Mouse (Mus musculus): ENCODE measurements around the gene Gm20388. TPM values are rescaled to one million over a fixed set of nuclear protein-coding genes. Genes with fewer than 3 reads are reported as not detected.

Gm20388 gene
- polyA plus RNA-seq, 1 experiment: 10.6 TPM

- Histone ChIP-seq H3K4me1 (ENCODE audit: control insufficient read depth, insufficient read depth, low read length) (peaks cover 4% of the 10 kb centered on the region), H3K27ac (ENCODE audit: control insufficient read depth, insufficient read depth, low read depth, low read length, poor library complexity) (no peak overlapping the region; the same call in 1 of the 2 replicates), H3K4me3 (replicated peaks; ENCODE audit: control insufficient read depth, low read depth, low read length) (no peak overlapping the region)
- no peak; the same call in 1 of the 2 replicates for TF ChIP-seq POLR2A (IDR thresholded peaks at IDR 0.05; ENCODE audit: borderline replicate concordance, control insufficient read depth, low read depth, low read length)
- WGBS: 1% methylated on average over 49 of the region's 49 CpGs
Observed at GRCm38 (mm10) chr8:120276051-120276890, 365.6 kb downstream of the Gm20388 start.

GRCm38 (mm10) chr8:120276891-120277426 is 366.3 kb downstream of the Gm20388 start:
- H3K4me1 ChIP-seq (ENCODE audit: control insufficient read depth, insufficient read depth, low read length): peaks cover 4% of the 10 kb centered on the region
- peak overlapping the region; percentile 0 for H3K4me3 ChIP-seq (replicated peaks; ENCODE audit: control insufficient read depth, low read depth, low read length)
- 4% methylated on average over 16 of the region's 16 CpGs for WGBS
- peak; percentile 25; the same call in 1 of the 2 replicates for TF ChIP-seq CTCF (IDR thresholded peaks at IDR 0.05; ENCODE audit: control insufficient read depth, insufficient read depth, low read length)
- no peak for TF ChIP-seq POLR2A (IDR thresholded peaks at IDR 0.05; ENCODE audit: borderline replicate concordance, control insufficient read depth, low read depth, low read length)
- no peak overlapping the region for H3K27ac ChIP-seq (ENCODE audit: control insufficient read depth, insufficient read depth, low read depth, low read length, poor library complexity)

DNA sequence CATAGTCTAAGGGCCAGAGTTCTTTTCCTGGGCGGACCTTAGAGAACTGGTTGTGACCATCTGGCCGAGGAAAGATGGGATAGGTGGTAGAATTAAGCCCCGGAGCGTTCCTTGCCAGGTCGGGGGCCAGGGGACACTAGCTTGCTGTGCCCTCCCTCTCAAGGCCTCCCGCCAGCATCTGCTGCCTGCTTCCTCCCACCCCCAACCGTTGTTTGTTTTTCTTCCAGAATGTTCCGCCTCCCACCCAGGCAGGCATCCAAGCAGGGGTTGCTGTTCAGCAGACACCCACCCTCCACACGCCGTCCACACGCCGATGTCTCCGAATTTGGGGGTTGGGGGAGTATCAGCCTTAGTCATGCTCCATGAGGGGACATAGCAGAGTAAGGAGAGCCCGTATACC is 367.4 kb downstream of the Gm20388 start:
- H3K4me1 ChIP-seq (ENCODE audit: control insufficient read depth, insufficient read depth, low read length): peaks cover 4% of the 10 kb centered on the region
- no peak overlapping the region for H3K4me3 ChIP-seq (replicated peaks; ENCODE audit: control insufficient read depth, low read depth, low read length)
- WGBS: 75% methylated on average over 14 of the region's 14 CpGs
- no peak for TF ChIP-seq POLR2A (IDR thresholded peaks at IDR 0.05; ENCODE audit: borderline replicate concordance, control insufficient read depth, low read depth, low read length)
- no peak for TF ChIP-seq CTCF (IDR thresholded peaks at IDR 0.05; ENCODE audit: control insufficient read depth, insufficient read depth, low read length)
- H3K27ac ChIP-seq (ENCODE audit: control insufficient read depth, insufficient read depth, low read depth, low read length, poor library complexity): no peak overlapping the region

- WGBS: 88% methylated on average over 8 of the region's 8 CpGs
- H3K4me3 ChIP-seq (replicated peaks; ENCODE audit: control insufficient read depth, low read depth, low read length): no peak overlapping the region
- TF ChIP-seq POLR2A (IDR thresholded peaks at IDR 0.05; ENCODE audit: borderline replicate concordance, control insufficient read depth, low read depth, low read length): no peak
- no peak for TF ChIP-seq CTCF (IDR thresholded peaks at IDR 0.05; ENCODE audit: control insufficient read depth, insufficient read depth, low read length)
- H3K27ac ChIP-seq (ENCODE audit: control insufficient read depth, insufficient read depth, low read depth, low read length, poor library complexity): no peak overlapping the region
- peaks cover 4% of the 10 kb centered on the region for H3K4me1 ChIP-seq (ENCODE audit: control insufficient read depth, insufficient read depth, low read length)
Observed at GRCm38 (mm10) chr8:120279418-120279817, 368.8 kb downstream of the Gm20388 start.

DNA sequence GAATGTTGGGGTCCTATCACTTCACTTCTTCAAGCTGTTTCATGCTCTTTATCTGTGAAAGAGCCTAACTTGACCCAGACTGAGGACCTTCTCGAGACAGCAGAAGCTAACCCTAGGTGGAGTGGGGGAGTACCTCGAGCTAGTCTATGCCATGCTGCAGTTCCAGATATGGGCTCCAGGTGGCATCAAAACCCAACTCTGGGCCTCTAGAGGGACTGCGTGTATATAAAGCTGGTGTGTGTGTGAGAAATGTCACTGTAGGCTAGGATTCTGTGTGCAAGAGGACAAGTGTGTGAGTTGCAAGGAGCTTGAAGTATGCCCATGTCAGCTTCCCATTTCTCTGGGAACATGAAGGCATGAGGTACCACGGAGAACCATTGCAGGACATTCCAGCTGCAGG is 370.8 kb downstream of the Gm20388 start:
- Histone ChIP-seq H3K4me3 (replicated peaks; ENCODE audit: control insufficient read depth, low read depth, low read length) (no peak overlapping the region), H3K27ac (ENCODE audit: control insufficient read depth, insufficient read depth, low read depth, low read length, poor library complexity) (no peak overlapping the region), H3K4me1 (ENCODE audit: control insufficient read depth, insufficient read depth, low read length) (peaks cover 6% of the 10 kb centered on the region)
- WGBS: 19% methylated on average over 4 of the region's 4 CpGs
- no peak for TF ChIP-seq POLR2A (IDR thresholded peaks at IDR 0.05; ENCODE audit: borderline replicate concordance, control insufficient read depth, low read depth, low read length)
- TF ChIP-seq CTCF (IDR thresholded peaks at IDR 0.05; ENCODE audit: control insufficient read depth, insufficient read depth, low read length): peak; percentile 71

GRCm38 (mm10) chr8:120282465-120282864 is 371.8 kb downstream of the Gm20388 start:
- Histone ChIP-seq H3K4me1 (ENCODE audit: control insufficient read depth, insufficient read depth, low read length) (peaks cover 2% of the 10 kb centered on the region; the same call in 1 of the 2 replicates), H3K4me3 (replicated peaks; ENCODE audit: control insufficient read depth, low read depth, low read length) (no peak overlapping the region), H3K27ac (ENCODE audit: control insufficient read depth, insufficient read depth, low read depth, low read length, poor library complexity) (no peak overlapping the region)
- WGBS: 91% methylated on average over 5 of the region's 5 CpGs
- TF ChIP-seq POLR2A (IDR thresholded peaks at IDR 0.05; ENCODE audit: borderline replicate concordance, control insufficient read depth, low read depth, low read length) (no peak), CTCF (IDR thresholded peaks at IDR 0.05; ENCODE audit: control insufficient read depth, insufficient read depth, low read length) (no peak)

- Histone ChIP-seq H3K4me1 (ENCODE audit: control insufficient read depth, insufficient read depth, low read length) (peaks cover 2% of the 10 kb centered on the region; the same call in 1 of the 2 replicates), H3K27ac (ENCODE audit: control insufficient read depth, insufficient read depth, low read depth, low read length, poor library complexity) (no peak overlapping the region), H3K4me3 (replicated peaks; ENCODE audit: control insufficient read depth, low read depth, low read length) (no peak overlapping the region)
- TF ChIP-seq CTCF (IDR thresholded peaks at IDR 0.05; ENCODE audit: control insufficient read depth, insufficient read depth, low read length) (no peak), POLR2A (IDR thresholded peaks at IDR 0.05; ENCODE audit: borderline replicate concordance, control insufficient read depth, low read depth, low read length) (no peak)
- 80% methylated on average over 9 of the region's 9 CpGs for WGBS
Observed at GRCm38 (mm10) chr8:120284265-120284664, 373.6 kb downstream of the Gm20388 start.

GRCm38 (mm10) chr8:120285033-120285432 is 374.4 kb downstream of the Gm20388 start:
- peaks cover 2% of the 10 kb centered on the region; the same call in 1 of the 2 replicates for H3K4me1 ChIP-seq (ENCODE audit: control insufficient read depth, insufficient read depth, low read length)
- WGBS: 2% methylated on average over 3 of the region's 3 CpGs
- no peak overlapping the region for H3K27ac ChIP-seq (ENCODE audit: control insufficient read depth, insufficient read depth, low read depth, low read length, poor library complexity)
- no peak overlapping the region for H3K4me3 ChIP-seq (replicated peaks; ENCODE audit: control insufficient read depth, low read depth, low read length)
- TF ChIP-seq CTCF (IDR thresholded peaks at IDR 0.05; ENCODE audit: control insufficient read depth, insufficient read depth, low read length) (no peak), POLR2A (IDR thresholded peaks at IDR 0.05; ENCODE audit: borderline replicate concordance, control insufficient read depth, low read depth, low read length) (no peak)

Measured in bone marrow, adult 2 months (tissue).